Mouse (Mus musculus): ENCODE results near the gene Gm17631.
"Not testable (repeated sequence)": the region's sequence is repeated elsewhere in the genome, so short reads cannot be mapped to it uniquely, and the experiment has no call there.

The Gm17631 gene

GRCm38 (mm10) chr6:129862349-129862748 is at the start of gene Gm17631:
Gene Gm17631, plus strand, starts transcription at chr6:129862649.
- not testable (repeated sequence) for DNase-seq

- no peak for DNase-seq
Measured at GRCm38 (mm10) chr6:129817731-129818130, 44.7 kb upstream of the Gm17631 start.

- no peak for DNase-seq
Measured at GRCm38 (mm10) chr6:129824004-129824403, 38.4 kb upstream of the Gm17631 start.

- DNase-seq: no peak
Measured at GRCm38 (mm10) chr6:129825559-129825958, 36.9 kb upstream of the Gm17631 start.

- no peak for DNase-seq
Measured at GRCm38 (mm10) chr6:129876549-129876948, 14.1 kb downstream of the Gm17631 start, which contains the start of gene Klra17. Gene Klra17, minus strand, starts transcription at chr6:129876672.

GRCm38 (mm10) chr6:129882525-129882924 is 20.1 kb downstream of the Gm17631 start:
- DNase-seq: no peak

Data from lung, adult 18-20 months (tissue).